Mouse (Mus musculus) G1E (cell line): ENCODE data around the gene Abcc1.

Experiments
- CTCF ChIP-seq: IDR thresholded peaks from 2 replicates; pipeline ENCODE4 v1.5.1; 2012; ENCODE audit warnings: low read depth, low read length, inconsistent platforms, mixed read lengths
- TAL1 ChIP-seq: conservative IDR thresholded peaks from 2 replicates; pipeline ENCODE4 v1.6.1; 2012; ENCODE audit warnings: low read depth, low read length, inconsistent platforms, mixed read lengths

GRCm38 (mm10) chr16:14409124-14409523, 47.8 kb downstream of the Abcc1 start:
- TF ChIP-seq CTCF = no peak
- TF ChIP-seq TAL1 = no peak
